Mouse (Mus musculus): Measurements from ENCODE around the gene Gpn3.

Gene Gpn3

GRCm38 (mm10) chr5:122390671-122391070 lies 19.0 kb downstream of the Gpn3 start:
- DNase-seq (ENCODE audit: low read depth), result no peak

GRCm38 (mm10) chr5:122391178-122391785 lies 19.6 kb downstream of the Gpn3 start:
- no peak for DNase-seq (ENCODE audit: low read depth)

GRCm38 (mm10) chr5:122391786-122392180 lies 20.1 kb downstream of the Gpn3 start, which contains the start of gene Arpc3:
Gene Arpc3, plus strand, starts transcription at chr5:122391878.
- DNase-seq (ENCODE audit: low read depth), result peak; percentile 93

GRCm38 (mm10) chr5:122392227-122393004 lies 20.7 kb downstream of the Gpn3 start:
- peak; percentile 59 for DNase-seq (ENCODE audit: low read depth)

GRCm38 (mm10) chr5:122393887-122394286 lies 22.2 kb downstream of the Gpn3 start:
- peak; percentile 86 for DNase-seq (ENCODE audit: low read depth)

GRCm38 (mm10) chr5:122396791-122397190 lies 25.1 kb downstream of the Gpn3 start:
- peak; percentile 99 for DNase-seq (ENCODE audit: low read depth)

- DNase-seq (ENCODE audit: low read depth), result no peak
These were observed 25.8 kb downstream of the Gpn3 start for GRCm38 (mm10) chr5:122397495-122397894.

GRCm38 (mm10) chr5:122399871-122400270 lies 28.2 kb downstream of the Gpn3 start:
- no peak for DNase-seq (ENCODE audit: low read depth)

GRCm38 (mm10) chr5:122400628-122401302 lies 29.1 kb downstream of the Gpn3 start:
- DNase-seq (ENCODE audit: low read depth), result peak; percentile 42

GRCm38 (mm10) chr5:122401303-122401640 lies 29.6 kb downstream of the Gpn3 start:
- peak; percentile 59 for DNase-seq (ENCODE audit: low read depth)

GRCm38 (mm10) chr5:122402160-122402559 lies 30.5 kb downstream of the Gpn3 start:
- DNase-seq (ENCODE audit: low read depth), result no peak

GRCm38 (mm10) chr5:122402772-122403171 lies 31.1 kb downstream of the Gpn3 start:
- no peak for DNase-seq (ENCODE audit: low read depth)

- DNase-seq (ENCODE audit: low read depth), result no peak
These were observed 31.7 kb downstream of the Gpn3 start for GRCm38 (mm10) chr5:122403362-122403761.

GRCm38 (mm10) chr5:122405537-122405936 lies 33.9 kb downstream of the Gpn3 start:
- DNase-seq (ENCODE audit: low read depth), result no peak

GRCm38 (mm10) chr5:122409692-122410645 lies 38.3 kb downstream of the Gpn3 start:
- DNase-seq (ENCODE audit: low read depth), result no peak

GRCm38 (mm10) chr5:122411892-122412291 lies 40.2 kb downstream of the Gpn3 start:
- DNase-seq (ENCODE audit: low read depth), result no peak

- DNase-seq (ENCODE audit: low read depth), result no peak
These were observed 41.1 kb downstream of the Gpn3 start for GRCm38 (mm10) chr5:122412826-122413225.

- DNase-seq (ENCODE audit: low read depth), result no peak
These were observed 42.7 kb downstream of the Gpn3 start for GRCm38 (mm10) chr5:122414351-122414750.

GRCm38 (mm10) chr5:122415465-122415864 lies 43.8 kb downstream of the Gpn3 start:
- DNase-seq (ENCODE audit: low read depth), result no peak

GRCm38 (mm10) chr5:122420676-122421075 lies 49.0 kb downstream of the Gpn3 start:
- DNase-seq (ENCODE audit: low read depth), result peak; percentile 64

GRCm38 (mm10) chr5:122421271-122422068 lies 49.8 kb downstream of the Gpn3 start, which contains the start of gene Anapc7:
Gene Anapc7, plus strand, starts transcription at chr5:122421693.
- DNase-seq (ENCODE audit: low read depth), result peak; percentile 49

All from 416B (cell line).